Mouse (Mus musculus): ENCODE measurements at regions not wholly inside any gene's neighbourhood (a gene's known extent, or its start where the extent isn't known, plus 50 kb on each side); places are given as distances from the start of the nearest gene placed in this dataset.

GRCm38 (mm10) chr13:107931216-107931615, 113.0 kb upstream of the Smim15 start:
- TF ChIP-seq TAL1 (IDR thresholded peaks at IDR 0.05; ENCODE audit: low read length) (no peak), GATA1 (IDR thresholded peaks at IDR 0.05; ENCODE audit: low read length) (no peak)
- no peaks in the 10 kb centered on the region; the same call in 1 of the 2 replicates for H3K4me1 ChIP-seq (ENCODE audit: control insufficient read depth)
- peaks cover 6% of the 10 kb centered on the region; the same call in 1 of the 2 replicates for H3K27me3 ChIP-seq (ENCODE audit: control insufficient read depth)
- no peaks in the 10 kb centered on the region for H3K36me3 ChIP-seq (ENCODE audit: control insufficient read depth)
- no peaks in the 10 kb centered on the region for H3K9me3 ChIP-seq (ENCODE audit: control insufficient read depth, low read length)
- H3K4me3 ChIP-seq (replicated peaks): no peak overlapping the region

DNA sequence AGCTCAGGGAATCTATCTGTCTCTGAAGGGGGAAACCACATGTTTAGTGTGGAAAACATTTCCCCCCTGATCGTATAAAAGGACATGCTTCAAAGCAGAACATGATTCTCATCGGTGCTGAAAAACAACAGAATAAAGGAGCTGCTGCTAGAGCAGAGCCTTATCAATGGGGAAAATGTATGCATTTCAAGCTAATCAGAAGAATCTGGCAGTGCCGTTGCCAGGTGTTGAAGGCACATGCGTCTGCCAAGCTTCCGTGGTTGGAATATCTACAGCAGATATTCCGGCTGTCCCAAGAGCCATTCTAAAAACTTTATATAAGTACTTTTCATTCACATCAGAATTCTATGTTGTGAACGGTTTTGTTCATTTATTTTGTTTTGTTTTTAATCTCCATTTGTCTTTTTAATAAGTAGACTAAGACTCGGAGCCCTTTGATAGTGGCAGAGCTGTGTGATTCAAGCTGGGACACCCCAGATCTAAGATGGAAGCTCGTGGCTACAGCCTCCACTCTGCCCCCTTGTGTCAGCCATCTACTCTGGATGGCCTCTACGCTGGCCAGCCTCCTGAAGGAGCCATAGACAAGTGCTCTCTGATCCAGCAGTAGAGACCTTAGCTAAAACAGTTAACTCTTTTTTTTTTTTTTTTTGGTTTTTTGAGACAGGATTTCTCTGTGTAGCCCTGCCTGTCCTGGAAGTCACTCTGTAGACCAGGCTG, 116.6 kb upstream of the Smim15 start:
- Histone ChIP-seq H3K27me3 (ENCODE audit: control insufficient read depth) (no peaks in the 10 kb centered on the region), H3K4me1 (ENCODE audit: control insufficient read depth) (no peaks in the 10 kb centered on the region), H3K36me3 (ENCODE audit: control insufficient read depth) (no peaks in the 10 kb centered on the region), H3K4me3 (replicated peaks) (no peak overlapping the region), H3K9me3 (ENCODE audit: control insufficient read depth, low read length) (no peaks in the 10 kb centered on the region)
- no peak for TF ChIP-seq GATA1 (IDR thresholded peaks at IDR 0.05; ENCODE audit: low read length)

DNA sequence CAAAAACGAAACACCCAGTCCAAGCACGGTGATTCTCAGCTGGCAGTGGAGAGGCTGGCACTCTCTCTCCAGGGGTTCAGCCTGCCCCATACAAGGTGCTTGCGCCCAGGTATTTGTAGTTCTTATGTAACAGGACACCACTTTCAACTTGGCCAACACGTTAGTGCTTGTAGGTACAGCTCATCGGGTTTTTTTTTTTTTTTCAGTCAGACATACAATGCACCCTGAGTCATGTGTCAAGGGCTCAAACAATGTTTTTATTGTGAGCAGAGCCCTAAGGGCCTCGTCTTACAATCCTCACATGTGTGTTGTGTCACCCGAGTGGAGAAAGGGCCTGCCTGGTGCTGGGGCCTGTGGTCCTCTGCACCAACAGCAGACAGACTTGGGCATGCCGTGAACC, 118.8 kb upstream of the Smim15 start:
- TF ChIP-seq GATA1 (IDR thresholded peaks at IDR 0.05; ENCODE audit: low read length) (no peak), TAL1 (IDR thresholded peaks at IDR 0.05; ENCODE audit: low read length) (no peak)
- Histone ChIP-seq H3K9me3 (ENCODE audit: control insufficient read depth, low read length) (no peaks in the 10 kb centered on the region), H3K36me3 (ENCODE audit: control insufficient read depth) (no peaks in the 10 kb centered on the region), H3K27me3 (ENCODE audit: control insufficient read depth) (no peaks in the 10 kb centered on the region), H3K4me1 (ENCODE audit: control insufficient read depth) (no peaks in the 10 kb centered on the region), H3K4me3 (replicated peaks) (no peak overlapping the region)

GRCm38 (mm10) chr13:107923129-107924114, 120.8 kb upstream of the Smim15 start:
- Histone ChIP-seq H3K4me1 (ENCODE audit: control insufficient read depth) (no peaks in the 10 kb centered on the region), H3K27me3 (ENCODE audit: control insufficient read depth) (no peaks in the 10 kb centered on the region), H3K4me3 (replicated peaks) (no peak overlapping the region), H3K36me3 (ENCODE audit: control insufficient read depth) (no peaks in the 10 kb centered on the region), H3K9me3 (ENCODE audit: control insufficient read depth, low read length) (no peaks in the 10 kb centered on the region)
- TF ChIP-seq GATA1 (IDR thresholded peaks at IDR 0.05; ENCODE audit: low read length) (no peak), TAL1 (IDR thresholded peaks at IDR 0.05; ENCODE audit: low read length) (no peak)

DNA sequence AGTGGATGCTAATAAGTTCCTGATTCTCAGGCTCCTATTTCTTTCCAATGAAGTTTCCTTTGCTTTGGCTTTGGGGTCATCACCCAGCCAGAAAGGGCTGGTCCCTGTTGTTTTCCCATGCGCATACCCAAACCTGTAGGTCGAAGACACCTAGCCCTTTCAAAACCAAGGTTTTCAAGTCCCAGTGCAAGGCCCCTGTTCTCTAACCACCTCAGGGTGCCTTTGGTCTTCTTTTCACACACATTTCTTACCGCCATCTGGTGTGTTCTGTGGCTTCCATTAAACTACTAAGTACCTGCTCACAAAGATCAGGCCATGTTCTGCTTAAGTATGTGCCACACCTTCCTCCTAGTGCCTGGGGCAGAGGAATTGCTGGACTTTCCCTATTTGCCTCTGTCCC, 124.8 kb upstream of the Smim15 start:
- Histone ChIP-seq H3K4me3 (replicated peaks) (no peak overlapping the region), H3K4me1 (ENCODE audit: control insufficient read depth) (no peaks in the 10 kb centered on the region), H3K27me3 (ENCODE audit: control insufficient read depth) (no peaks in the 10 kb centered on the region), H3K36me3 (ENCODE audit: control insufficient read depth) (no peaks in the 10 kb centered on the region), H3K9me3 (ENCODE audit: control insufficient read depth, low read length) (no peaks in the 10 kb centered on the region)
- TF ChIP-seq TAL1 (IDR thresholded peaks at IDR 0.05; ENCODE audit: low read length) (no peak), GATA1 (IDR thresholded peaks at IDR 0.05; ENCODE audit: low read length) (no peak)

DNA sequence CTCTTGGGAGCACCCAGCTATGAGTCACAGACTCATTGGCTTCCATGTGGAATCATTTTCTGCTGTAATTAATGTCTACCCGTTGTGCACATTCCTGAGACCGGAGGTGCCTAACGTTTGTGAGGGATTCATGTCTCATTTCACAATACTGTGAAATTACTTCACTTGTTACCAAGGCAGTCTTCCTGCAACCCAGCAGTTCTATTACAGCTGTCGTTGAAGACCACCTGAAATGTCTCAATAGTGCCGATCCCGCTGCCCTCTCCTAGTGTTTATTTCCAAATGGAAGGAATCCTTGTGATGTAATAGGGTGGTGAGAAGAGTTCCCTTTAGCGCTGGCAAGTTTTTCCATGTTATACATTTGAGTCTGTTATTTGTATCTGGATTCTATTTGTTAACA, 125.8 kb upstream of the Smim15 start:
- no peaks in the 10 kb centered on the region for H3K9me3 ChIP-seq (ENCODE audit: control insufficient read depth, low read length)
- TF ChIP-seq GATA1 (IDR thresholded peaks at IDR 0.05; ENCODE audit: low read length): no peak
- no peak for TF ChIP-seq TAL1 (IDR thresholded peaks at IDR 0.05; ENCODE audit: low read length)
- H3K27me3 ChIP-seq (ENCODE audit: control insufficient read depth): no peaks in the 10 kb centered on the region
- H3K36me3 ChIP-seq (ENCODE audit: control insufficient read depth): no peaks in the 10 kb centered on the region
- H3K4me3 ChIP-seq (replicated peaks): no peak overlapping the region
- H3K4me1 ChIP-seq (ENCODE audit: control insufficient read depth): no peaks in the 10 kb centered on the region

GRCm38 (mm10) chr13:107918065-107918464, 126.2 kb upstream of the Smim15 start:
- Histone ChIP-seq H3K36me3 (ENCODE audit: control insufficient read depth) (no peaks in the 10 kb centered on the region), H3K27me3 (ENCODE audit: control insufficient read depth) (no peaks in the 10 kb centered on the region), H3K4me1 (ENCODE audit: control insufficient read depth) (no peaks in the 10 kb centered on the region), H3K9me3 (ENCODE audit: control insufficient read depth, low read length) (no peaks in the 10 kb centered on the region), H3K4me3 (replicated peaks) (no peak overlapping the region)
- TF ChIP-seq TAL1 (IDR thresholded peaks at IDR 0.05; ENCODE audit: low read length): no peak

DNA sequence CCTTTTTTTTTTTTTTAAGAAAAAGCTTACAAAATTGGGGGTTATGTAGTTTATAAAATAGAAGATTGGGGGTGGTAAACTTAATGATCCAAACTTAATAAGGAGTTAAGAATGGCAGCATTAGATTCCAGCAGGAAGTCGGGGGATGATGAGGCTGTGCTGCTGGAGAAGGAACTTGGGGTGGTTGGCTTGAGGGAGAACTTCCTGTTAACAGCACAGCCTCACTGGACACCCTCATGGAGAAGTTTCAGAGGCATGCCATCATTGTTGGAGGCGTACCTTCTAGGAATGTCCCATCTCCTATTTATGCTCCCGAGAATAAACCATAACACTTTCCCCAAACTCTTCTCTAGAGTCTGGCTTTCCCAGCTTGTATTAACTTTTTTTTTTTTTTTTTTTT, 126.7 kb upstream of the Smim15 start:
- Histone ChIP-seq H3K4me1 (ENCODE audit: control insufficient read depth) (no peaks in the 10 kb centered on the region), H3K4me3 (replicated peaks) (no peak overlapping the region), H3K36me3 (ENCODE audit: control insufficient read depth) (no peaks in the 10 kb centered on the region), H3K9me3 (ENCODE audit: control insufficient read depth, low read length) (no peaks in the 10 kb centered on the region), H3K27me3 (ENCODE audit: control insufficient read depth) (no peaks in the 10 kb centered on the region)
- TF ChIP-seq GATA1 (IDR thresholded peaks at IDR 0.05; ENCODE audit: low read length): no peak
- no peak for TF ChIP-seq TAL1 (IDR thresholded peaks at IDR 0.05; ENCODE audit: low read length)

- H3K4me3 ChIP-seq (replicated peaks): no peak overlapping the region
- H3K4me1 ChIP-seq (ENCODE audit: control insufficient read depth): no peaks in the 10 kb centered on the region
- TF ChIP-seq TAL1 (IDR thresholded peaks at IDR 0.05; ENCODE audit: low read length) (no peak), GATA1 (IDR thresholded peaks at IDR 0.05; ENCODE audit: low read length) (no peak)
- no peaks in the 10 kb centered on the region for H3K36me3 ChIP-seq (ENCODE audit: control insufficient read depth)
- H3K9me3 ChIP-seq (ENCODE audit: control insufficient read depth, low read length): no peaks in the 10 kb centered on the region
- no peaks in the 10 kb centered on the region for H3K27me3 ChIP-seq (ENCODE audit: control insufficient read depth)
These were observed 134.1 kb upstream of the Smim15 start for GRCm38 (mm10) chr13:107910125-107910524.
